Mouse (Mus musculus): Measurements from ENCODE around the gene Prkch.

DNA sequence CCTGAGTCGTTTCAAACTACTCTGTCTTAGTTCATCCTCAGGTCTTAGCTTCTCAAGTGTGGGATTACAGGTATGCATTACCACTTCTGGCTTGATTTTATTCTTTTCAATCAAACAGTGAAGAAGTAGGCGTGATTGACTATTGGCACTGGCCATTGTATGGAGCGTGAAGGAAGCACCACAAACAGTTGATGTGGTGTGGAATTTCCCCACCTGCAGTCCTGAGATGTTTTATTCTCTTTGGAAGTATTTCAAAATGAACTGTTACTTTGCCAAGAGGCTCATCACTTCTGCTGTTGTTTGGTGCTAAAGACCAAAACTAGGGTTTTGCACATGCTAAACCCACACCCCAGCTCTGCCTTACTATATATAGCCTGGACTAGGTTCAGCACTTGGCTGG, 24.7 kb downstream of the Prkch start:
- TF ChIP-seq CTCF (IDR thresholded peaks at IDR 0.05; ENCODE audit: extremely low read depth, insufficient read depth, insufficient read length, insufficient replicate concordance) (no peak), POLR2A (IDR thresholded peaks at IDR 0.05; ENCODE audit: low read depth, low read length) (no peak)

Measured in spleen, adult 2 months (tissue).